Mouse (Mus musculus): ENCODE results near the gene Fancc.

The Fancc gene

DNA sequence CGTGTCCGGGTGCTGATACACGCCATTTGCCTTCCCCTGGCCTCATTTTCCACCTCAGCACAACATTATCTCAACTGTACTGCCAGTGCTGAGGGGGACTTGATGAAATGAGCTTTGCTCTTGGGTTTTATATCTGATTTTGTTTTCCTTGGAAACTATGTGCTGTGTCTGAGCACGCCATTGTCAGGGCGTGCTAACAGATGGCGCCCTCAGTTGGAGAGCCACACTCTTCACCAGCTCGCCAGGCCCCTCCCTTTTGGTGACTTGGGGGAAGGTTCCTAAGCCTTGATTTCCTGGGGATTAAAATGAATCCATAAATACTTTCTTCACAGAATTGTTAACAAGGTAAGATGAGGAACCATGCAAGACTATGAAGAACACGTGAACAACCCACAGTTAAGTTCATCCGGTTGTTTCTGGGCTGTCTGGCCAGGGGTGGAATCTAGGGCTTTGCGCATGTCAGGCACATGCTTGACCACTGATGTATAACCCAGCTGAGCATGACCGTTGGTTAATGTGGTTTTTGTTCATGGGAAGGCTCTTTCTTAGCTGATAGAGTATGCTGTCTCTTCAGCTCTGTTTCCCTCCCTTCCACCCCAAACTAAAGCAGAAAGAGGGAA is 210.5 kb downstream of the Fancc start:
- DNase-seq: no peak

DNA sequence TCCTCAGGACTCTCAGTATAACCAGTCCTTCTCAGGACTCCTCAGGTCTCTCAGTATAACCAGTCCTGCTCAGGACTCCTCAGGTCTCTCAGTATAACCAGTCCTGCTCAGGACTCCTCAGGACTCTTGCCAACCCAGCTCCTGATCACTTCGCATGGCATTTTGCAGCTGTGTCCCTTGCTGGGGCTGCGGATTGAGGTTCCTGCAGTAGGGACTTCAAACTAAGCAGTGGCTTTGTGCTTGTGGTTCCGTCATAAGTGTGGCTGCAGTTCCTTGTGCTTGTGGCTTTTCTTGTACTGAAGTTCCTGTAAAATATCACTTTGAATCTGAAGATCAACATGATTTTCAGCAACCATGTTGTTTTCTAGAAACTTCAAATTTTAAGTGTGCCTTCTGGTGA is 212.3 kb downstream of the Fancc start:
- DNase-seq: no peak

DNA sequence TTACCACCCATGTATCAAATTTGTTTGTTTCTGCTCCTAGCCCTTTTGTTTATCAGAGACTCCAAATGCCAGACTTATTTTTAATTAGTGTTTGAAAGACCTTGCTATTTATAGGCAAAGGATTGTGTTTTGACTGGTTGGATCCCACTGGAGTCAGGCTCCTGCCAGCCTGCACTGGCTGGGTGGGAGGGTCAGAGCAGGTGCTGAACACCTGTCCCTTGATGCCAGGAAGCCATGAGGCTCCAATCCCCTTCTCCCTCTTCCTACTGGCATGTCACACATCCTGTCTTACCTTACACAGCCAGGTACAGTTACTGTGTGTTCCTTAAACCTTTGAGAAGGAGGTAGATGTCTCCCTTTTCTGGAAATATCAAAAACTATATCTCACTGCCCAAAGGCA is 213.8 kb downstream of the Fancc start:
- no peak for DNase-seq

DNA sequence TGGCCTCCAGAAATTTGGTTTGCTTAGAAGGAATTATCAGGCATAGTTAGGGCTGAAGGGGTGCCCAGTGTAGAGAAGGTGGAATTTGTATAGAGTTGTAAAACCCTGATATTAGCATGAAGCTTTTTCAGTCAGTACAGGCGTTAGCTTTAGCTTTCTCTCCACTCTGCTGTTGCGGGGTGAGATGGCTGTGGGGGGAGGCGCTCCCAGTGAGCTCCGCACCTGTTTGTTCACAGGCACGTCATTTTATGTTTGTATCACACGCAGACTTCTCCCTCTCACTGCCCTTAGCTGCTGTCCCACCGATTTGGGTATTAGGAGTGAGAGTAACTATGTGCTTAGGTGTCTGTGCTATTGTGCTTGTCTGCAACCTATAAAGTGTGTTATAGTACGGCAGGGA is 215.9 kb downstream of the Fancc start:
- no peak for DNase-seq

DNA sequence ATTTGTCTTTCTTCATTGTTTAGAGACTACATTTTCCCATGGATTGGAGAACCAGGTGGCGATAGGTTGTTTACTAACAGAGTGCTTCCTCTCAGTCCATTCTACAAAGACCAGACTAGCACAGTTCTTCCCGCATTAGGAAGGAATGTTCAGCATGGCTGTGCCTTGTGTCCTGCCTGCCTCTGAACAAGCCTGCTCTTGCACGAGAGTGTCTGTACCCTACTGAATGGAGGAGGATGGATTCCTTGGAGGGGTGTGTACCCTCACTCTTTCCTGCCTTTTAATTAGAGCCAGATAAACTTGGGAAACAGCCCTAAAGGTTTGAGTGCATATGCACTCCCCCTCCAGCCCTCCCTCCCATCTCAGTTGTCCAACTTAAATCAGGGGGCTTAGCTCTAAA is 216.7 kb downstream of the Fancc start:
- DNase-seq: no peak

DNA sequence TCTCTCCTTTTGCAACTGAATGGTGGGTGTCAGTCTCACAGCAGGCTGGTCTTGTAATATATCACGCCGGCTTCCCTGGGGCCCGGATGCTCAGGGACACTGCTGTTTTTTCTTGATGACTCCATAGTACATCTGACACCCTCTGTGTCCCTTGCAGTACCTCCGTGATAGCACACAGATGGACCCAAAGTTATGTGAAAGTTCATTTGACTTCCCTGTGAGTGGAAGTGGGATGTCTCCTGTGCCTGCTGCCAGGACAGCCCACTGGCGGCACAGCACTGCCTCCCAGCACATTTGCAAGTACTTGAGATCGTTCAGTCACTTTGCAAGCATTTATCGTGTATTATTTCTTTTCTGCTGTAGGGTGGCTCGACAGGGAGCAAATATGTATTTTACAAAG is 217.3 kb downstream of the Fancc start:
- no peak for DNase-seq

DNA sequence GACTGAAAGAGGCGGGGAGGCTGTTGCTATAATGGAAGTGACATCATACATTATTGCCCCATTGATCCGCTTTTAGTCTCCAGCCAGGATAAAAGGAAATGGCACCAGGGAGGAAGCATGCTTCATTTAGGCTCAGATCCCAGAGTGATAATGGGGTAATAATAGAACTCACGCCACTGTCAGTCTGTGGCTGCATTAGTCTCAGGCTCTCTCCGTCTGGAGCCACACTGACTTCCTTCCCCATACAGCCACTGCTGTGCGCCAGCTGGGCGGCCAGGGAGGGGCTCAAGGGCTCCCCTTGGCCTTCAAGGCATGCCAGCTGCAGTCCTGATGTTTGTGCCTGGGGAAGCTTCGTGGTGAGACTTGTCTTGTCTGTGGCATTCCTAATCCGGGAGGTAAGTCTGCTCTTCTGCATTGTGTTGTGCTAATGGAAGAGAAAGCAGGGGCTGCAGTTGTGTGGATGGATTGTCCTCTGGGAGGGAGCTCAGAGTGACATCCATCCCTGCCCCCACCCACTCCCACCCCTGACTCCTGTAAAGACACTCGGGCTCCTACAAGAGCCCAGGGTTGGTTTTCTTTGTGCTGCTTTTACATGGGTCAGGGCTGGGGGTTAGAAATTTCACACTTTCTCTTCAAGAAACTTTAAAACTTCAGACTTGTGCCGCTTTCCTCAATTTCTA is 218.1 kb downstream of the Fancc start:
- peak; percentile 69 for DNase-seq

DNA sequence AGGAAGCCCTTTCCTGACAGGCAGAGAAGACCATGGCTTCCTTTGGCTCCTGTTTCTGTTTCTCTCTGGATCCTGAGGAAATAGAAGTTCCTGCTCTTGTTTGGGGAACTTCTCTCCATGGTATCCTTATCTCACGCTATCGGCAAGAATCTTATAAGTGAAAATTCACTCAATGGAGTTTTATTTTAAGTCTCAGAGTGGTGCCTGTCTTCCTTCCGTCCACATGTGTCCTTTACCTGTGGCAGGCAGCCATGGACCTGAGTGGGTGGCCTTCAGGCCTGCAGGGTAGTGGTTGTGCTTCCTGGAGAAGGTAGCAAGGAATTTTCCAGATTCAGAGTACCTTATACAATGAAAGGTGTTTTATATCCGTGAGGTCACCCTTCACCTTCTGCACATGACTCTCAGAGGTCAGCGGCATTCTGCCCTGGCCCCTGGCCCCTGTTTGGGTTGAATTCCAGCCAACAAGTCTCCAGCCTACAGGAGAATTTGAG is 218.9 kb downstream of the Fancc start:
- DNase-seq: peak; percentile 56

DNA sequence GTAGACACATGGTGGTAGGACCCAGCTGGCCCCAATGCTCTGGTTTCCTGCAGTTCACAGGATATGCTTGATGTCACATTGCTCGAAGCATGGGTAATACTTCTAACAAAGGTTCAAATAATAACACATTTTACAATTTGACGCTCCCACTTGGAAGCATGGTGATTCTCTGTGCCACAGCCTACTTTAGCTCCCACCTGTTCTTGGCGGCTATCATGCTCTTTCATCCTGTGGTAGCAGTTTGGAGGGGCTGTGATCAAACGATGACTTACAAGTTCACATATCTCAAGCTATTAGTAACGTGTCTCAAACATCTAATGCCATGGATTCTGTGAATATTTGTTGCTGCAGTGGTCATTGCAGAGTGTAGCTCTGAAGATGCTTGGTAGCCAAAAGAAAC is 219.8 kb downstream of the Fancc start:
- DNase-seq: no peak

DNA sequence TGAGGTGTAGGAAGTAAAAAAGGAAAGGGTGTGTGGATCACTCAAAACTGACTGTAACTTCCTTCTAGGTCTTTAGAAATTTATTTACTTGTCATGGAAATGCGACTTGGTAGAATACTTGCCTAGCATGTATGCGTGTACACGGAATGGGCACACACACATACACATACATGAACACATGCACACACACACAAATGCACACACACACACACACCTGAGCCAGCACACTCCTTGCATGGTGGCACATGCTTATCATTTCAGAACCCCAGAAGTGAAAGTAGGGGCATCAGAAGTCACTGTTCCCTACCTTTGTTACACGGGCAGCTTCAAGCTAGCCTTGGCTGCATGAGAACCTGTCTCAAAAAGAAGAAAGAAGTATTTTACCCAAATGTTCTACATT is 220.7 kb downstream of the Fancc start:
- DNase-seq: no peak

DNA sequence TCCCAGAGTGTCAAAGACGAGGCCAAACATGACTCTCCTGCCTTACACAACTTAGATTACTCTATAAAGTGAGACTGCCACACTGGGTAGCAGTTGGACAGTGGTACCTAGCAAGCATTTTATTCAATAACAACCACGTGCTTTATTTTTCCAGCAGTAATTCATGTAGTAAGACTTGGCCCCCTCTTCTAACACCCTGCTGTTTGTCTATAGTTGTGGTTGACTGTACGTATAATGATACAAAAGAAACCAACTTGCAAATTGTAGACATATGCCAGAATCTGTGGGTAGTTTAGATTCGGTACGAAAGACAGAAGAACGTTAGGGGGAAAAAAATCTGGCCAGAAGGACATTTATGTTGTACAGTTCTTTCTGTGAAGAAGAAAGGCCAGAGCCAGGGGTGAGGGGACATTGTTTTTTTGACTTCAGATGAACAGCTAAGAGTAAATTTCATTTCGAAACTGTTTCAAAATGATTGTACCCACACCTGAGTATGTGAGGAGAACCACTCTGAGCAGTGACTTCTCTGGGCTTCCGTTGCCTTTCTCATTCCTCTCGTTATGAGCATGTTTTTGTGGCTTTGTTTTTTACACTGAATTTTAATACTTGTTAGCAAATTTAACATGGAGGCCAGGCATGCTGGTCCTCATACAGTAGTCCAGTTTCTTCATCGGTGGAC is 222.5 kb downstream of the Fancc start:
- DNase-seq: no peak

DNA sequence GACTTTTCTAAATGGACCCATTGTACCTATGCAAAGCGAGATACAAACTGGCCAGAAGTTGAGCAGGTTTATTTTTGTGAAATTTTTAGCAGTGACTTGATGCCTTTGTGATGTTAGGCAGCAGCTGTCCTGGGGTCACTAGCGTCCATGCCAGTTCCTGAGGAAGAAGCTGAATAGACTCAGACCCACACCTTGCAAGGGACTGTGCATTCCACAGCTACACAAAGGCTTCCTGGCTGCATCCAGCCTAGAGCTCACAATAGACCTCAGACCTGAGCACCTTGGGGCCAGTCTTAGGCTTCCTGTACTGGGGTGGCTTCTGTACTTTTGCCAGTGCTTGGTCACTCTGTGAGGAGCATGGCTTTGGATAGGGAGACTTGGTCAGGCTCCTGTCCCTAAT is 223.2 kb downstream of the Fancc start:
- no peak for DNase-seq

DNA sequence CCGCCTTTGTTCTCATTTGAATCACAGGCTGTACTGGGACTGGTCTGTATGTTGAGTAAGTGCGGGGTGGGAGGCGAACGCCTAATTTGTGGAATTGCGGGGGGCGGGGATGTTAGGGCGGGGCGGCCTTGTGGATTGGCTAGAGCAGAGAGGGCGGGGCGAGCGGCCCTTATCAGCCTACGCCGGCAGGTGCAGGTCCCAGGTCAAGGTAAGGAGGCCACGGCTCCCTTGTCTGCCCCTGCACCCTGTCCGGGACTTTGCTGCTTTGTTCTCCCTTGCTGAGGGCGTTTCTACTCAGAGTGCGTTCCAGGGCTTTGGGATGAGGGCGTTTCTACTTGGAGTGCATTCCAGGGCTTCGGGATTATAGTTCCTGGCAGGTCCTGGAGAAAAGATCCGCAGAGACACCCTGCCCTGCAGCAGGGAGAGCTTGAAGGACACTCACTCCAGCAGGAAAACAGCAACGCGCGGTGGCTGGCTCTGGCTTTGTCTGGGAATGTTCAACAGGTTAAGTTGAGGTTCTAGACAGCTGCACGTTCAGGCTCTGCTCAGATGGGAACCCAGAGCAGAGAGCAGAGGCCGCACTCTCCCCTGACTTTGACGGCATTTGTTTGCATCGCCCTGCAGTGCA is 224.4 kb downstream of the Fancc start:
- peak; percentile 73 for DNase-seq

DNA sequence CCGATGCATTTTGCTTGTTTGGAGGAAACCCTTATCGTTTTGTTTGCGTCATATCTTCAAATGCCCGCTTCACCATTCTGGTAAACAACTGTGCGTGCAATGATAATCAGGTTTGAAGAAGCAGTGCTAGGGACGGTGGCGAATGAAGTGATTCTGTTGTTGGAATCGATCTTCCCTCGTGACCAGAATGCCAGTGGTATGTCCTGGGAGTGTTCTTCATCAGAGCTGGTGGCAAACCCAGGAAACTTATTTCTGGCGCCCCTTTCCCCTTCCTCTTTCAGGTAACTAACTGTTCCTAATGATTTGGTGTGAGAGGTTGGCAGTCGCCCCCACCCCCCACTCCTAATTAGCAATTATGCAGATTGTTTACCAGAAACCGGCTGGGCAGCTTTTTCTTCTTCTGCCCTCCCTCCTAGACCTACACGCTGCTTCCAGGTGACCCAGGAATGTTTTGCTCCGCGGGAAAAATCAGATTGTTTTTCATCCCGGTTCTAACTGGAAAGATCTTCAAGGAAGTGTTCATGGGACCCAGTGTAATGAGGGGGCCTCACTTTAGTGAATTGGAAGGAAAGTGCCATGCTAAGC is 225.0 kb downstream of the Fancc start:
- peak; percentile 60 for DNase-seq

DNA sequence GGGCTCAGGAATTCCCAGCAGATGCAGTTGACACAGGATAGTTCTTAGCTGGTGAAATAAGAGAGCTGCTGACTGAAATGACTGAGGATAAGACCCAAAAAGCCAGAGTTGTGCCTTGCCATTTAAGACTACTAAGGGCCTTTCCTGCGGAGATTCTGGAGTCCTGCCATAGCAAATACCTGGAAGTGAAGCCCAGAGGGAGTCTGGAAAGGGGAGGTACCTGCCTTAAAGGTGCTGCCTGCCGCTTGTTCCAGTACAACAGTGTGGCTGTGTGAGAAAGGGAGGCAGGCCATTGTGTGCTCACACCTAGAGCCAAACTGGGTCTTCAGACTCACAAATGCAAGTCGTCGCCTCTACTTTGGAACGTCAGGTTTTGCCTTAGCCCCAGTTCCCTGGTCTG is 226.9 kb downstream of the Fancc start:
- peak; percentile 54 for DNase-seq

DNA sequence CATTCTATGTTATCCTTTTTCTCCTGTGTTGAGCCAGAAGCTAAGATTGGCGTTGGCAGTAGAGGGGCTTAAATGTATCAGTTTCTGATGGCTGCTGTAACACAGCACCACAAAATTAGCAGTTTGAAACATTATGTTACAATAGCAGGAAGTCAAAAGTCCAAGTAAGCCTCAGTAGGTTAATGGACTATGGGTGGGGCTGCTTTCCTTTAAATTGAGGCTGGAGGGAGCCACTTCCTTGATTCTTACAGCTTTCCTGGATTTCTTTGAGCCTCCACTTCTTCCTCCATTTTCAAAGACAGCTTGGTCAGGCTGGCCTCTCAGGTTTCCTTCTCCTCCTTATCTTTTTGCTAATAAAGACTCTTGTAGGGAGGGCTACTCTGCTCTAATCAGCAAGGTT is 228.3 kb downstream of the Fancc start:
- no peak for DNase-seq

DNA sequence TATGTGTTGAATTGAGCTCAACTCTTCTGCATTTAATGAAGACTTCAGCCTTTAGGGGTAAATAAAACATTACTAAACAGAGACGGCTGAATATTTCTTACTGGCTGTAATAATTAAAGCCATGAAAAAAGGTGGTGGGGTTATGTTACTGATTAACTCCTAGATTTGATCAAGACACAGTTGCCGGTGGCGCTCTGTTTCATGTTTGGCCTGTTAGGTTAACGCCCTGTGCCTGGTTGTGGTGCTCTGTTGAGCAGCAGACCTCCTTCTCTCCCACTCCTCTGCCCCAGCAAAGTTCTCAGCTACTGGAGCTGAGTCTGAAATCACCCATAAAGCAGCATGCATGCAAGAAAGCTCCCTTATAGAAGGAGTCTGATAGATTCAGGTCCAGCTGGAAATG is 228.7 kb downstream of the Fancc start:
- peak; percentile 72 for DNase-seq

DNA sequence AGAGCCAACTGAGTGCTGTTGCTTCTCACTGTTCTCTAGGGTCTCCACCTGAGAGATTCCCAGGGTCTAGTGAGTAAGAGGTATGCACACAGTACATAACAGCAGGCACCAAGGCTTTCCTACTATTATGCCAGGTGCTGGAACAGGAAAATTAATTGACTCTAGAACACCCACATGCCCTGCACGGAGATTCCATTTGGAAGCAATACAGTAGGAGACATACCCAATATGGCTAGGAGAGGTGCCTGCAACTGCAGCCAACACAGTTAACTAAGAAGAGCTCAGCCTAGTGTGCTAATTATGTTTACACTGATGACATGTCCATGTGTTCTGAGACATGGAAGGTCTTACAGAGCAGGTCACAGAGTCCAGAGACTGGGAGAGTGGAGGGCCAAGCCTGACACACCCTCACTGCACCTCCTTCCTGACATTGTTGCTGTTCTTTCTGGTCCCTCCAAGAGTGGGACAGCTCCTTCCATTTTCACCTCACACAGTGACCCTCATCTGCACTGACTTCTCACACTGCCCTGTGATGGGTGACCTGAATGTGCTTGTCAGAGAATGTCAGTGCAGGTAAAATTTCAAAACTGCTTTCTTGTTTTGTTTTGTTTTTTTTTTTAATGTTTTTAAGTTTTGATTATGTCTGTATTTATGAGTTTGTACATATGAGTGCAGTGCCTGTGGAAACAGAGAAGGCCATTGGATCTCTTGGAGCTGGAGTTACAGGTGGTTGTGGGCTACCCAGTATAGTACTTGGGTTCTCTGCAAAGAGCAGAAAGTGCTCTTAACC is 234.7 kb downstream of the Fancc start:
- no peak for DNase-seq

DNA sequence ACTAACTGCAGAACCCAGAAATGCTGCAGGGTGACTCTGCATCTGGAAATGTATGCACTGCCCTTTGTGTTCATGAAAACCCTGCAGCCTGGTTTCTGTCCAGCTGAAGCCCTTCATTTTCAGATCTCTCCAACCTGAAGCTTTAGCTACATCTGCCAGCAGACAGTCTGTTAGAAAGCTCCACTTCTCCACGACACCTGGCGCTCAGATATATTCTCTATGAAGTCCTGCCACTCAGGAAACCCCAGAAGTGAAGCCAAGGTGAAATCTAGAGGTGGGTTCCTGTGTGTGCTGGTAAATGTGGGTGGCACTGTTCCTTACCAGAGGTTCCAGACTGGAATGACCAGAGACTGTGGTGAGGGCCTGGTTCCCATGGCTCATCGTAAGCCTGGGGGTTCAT is 235.4 kb downstream of the Fancc start:
- no peak for DNase-seq

DNA sequence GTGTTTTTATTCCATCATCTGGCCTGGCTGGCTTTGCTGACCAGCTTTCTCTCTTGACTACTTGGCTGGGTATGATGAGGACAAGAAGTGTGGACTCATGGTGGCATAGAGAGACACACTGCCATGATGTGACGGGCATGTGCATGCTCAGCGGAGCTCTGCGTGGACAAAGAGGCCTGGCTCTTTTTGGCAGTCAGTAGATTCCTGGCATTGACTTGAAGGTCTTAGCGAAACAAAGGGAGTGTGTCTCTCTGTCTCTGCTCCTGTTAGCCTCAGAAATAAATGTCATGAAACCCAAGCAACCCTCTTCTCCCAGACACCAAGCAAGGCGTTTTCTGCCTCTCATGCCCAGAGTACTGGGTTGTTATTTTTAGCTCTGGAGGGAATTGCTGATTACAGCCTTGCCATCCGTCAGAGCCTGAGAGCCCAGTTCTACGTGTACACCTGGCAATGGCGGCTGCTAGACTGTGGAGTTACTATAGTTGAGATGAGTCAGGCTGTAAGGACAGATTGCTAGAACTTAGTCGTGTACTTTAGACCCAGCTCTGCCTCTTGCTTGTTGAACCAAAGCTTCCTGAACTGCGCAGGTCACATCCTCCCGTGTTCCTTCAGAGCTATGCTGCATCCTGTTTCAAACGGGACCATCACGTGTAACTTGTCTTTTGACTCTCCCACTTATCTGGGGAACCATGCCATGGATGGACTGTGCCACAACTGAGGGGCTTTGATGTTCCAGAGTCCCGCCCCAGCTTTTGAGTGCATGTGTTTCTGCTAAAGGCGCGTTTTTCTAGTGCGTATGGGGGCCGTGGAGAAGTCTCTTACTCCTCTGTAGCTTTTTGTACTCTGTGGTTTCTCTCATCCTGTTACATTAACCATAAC is 236.1 kb downstream of the Fancc start:
- peak; percentile 71 for DNase-seq

DNA sequence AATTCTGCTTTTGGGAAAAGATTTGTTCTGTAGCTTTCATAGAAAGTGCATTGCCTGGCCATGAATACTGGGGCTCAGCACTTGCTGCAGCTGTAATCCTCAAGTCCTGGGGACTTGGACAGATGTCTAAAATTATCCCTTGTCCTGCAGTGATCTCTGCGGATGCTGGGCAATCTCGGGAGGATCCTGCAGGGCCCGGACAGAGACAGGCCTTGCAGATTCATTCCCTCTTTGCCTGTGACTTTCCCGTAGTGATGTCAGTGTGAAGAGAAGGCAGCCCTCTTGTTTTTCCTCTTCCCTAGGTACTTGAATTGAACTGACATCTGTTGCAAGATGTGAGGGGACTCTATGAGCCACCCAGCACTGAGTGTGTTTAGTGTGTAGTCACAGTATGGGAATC is 236.9 kb downstream of the Fancc start:
- no peak for DNase-seq

DNA sequence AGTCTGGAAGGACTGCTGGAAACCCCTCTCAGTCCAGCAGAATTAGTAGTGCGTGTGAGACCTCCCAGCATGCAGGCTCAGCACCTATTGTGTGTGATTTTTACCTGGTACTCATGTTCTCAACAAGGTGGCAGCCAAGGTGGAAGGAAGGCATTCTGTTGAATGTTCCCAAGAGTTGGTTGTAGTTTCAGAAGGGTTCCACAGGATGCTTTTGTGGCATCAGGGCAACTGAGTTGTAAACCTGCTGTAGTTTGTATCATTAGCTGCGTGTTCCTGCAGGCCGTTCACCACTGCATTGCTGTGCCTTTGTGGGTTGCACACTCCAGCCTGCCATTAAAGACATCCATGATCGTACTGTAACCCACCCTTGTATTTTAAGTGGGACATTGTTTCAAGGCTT is 238.4 kb downstream of the Fancc start:
- no peak for DNase-seq
